26 mouse cellular contexts compared by ENCODE assay signal in the genomic region with DNA sequence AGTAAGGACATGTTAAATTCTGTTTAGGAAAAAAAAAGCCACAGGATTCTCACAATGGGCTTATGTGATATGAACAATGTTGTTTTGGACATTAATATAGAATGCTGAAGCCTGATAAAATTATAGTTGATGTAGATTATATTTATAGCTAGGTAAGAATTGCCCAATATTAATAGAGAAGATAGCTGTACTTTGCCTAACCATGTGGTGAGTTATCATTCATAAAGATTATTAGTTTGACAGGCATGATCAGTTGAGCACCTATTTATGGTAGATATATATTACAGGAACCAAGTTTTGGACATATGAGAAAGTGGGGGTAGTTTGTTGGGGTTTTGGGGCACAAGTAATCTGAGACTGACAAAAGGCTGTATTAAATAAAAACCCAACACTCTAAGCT. TPM values are rescaled to one million over a fixed set of nuclear protein-coding genes. Genes with fewer than 3 reads are reported as not detected.
DNase-seq lines count a peak whose midpoint lies in the region; ATAC-seq and TF ChIP-seq lines count a peak whose summit lies in the region.
"Had no signal": no experiment of that assay in that cellular context is flagged by ENCODE, and none has a peak within 500 bp of the region (broad histone marks: within the 10 kb centered on the region; RNA-seq: fewer than 3 reads in every experiment).

No protein-coding gene starts in this region.

- no peak for TF ChIP-seq RAD21 in MEL (IDR thresholded peaks at IDR 0.05; ENCODE audit: low read depth, low read length)

- H3K4me2 ChIP-seq in liver, embryonic 11.5 days: peak overlapping the region; percentile 26; the same call in 1 of the 2 replicates
- H3K4me2 ChIP-seq in liver, embryonic 12.5 days: peak overlapping the region; percentile 47
- H3K4me2 ChIP-seq in forebrain, embryonic 15.5 days (replicated peaks): no peak overlapping the region
- H3K4me2 ChIP-seq: embryonic facial prominence, embryonic 15.5 days; heart, embryonic 13.5 days; hindbrain, embryonic 12.5 days; neural tube, embryonic 12.5 days; stomach, embryonic 15.5 days had no signal

- no peak overlapping the region for H3K9ac ChIP-seq in liver, embryonic 11.5 days (ENCODE audit: low read depth, low read length)
- H3K9ac ChIP-seq in MEL (ENCODE audit: control insufficient read depth, low read depth, low read length, poor library complexity, severe bottlenecking): peak overlapping the region; percentile 75
- peak overlapping the region; percentile 53 for H3K9ac ChIP-seq in liver, embryonic 12.5 days
- no peak overlapping the region for H3K9ac ChIP-seq in forebrain, embryonic 15.5 days (replicated peaks)
- H3K9ac ChIP-seq: embryonic facial prominence, embryonic 15.5 days; heart, embryonic 13.5 days; hindbrain, embryonic 12.5 days; neural tube, embryonic 12.5 days; stomach, embryonic 15.5 days had no signal

- no peak for DNase-seq in liver, embryonic 11.5 days (ENCODE audit: low spot score)
- DNase-seq in liver (no peak), MEL (ENCODE audit: low read depth, low spot score) (peak; percentile 55)
- DNase-seq in embryonic facial prominence, embryonic 10.5 days (ENCODE audit: low spot score): no peak
- DNase-seq: adrenal gland, postnatal 10 days; cerebellum, adult 2 months; gastrocnemius, postnatal 14 days; heart, adult 18-20 months; kidney, postnatal 25 days; layer of hippocampus, postnatal 36 days; lung, adult 18-20 months; lung, postnatal 10 days; midbrain, embryonic 14.5 days; retina, postnatal 1 day; right cerebral cortex, postnatal 25 days had no signal

- H3K36me3 ChIP-seq in liver, embryonic 11.5 days (ENCODE audit: control insufficient read depth, insufficient read depth, low read length): no peaks in the 10 kb centered on the region
- peaks cover 0 to 51% of the 10 kb centered on the region in 2 experiments; a peak in 2 of 4 replicates for H3K36me3 ChIP-seq in MEL (ENCODE audit: control insufficient read depth in 1 of 2, insufficient read depth in 2 of 2, low read length in 2 of 2)
- H3K36me3 ChIP-seq in liver, embryonic 12.5 days: no peaks in the 10 kb centered on the region
- H3K36me3 ChIP-seq in macrophage (ENCODE audit: inconsistent target): no peaks in the 10 kb centered on the region
- H3K36me3 ChIP-seq in forebrain, embryonic 15.5 days: no peaks in the 10 kb centered on the region
- H3K36me3 ChIP-seq in embryonic facial prominence, embryonic 10.5 days (replicated peaks): no peaks in the 10 kb centered on the region
- H3K36me3 ChIP-seq: embryonic facial prominence, embryonic 15.5 days; heart, embryonic 13.5 days; hindbrain, embryonic 12.5 days; neural tube, embryonic 12.5 days; stomach, embryonic 15.5 days had no signal

- H3K27me3 ChIP-seq in liver, embryonic 11.5 days (replicated peaks; ENCODE audit: control insufficient read depth, insufficient read depth, low read length): no peaks in the 10 kb centered on the region
- no peaks in the 10 kb centered on the region for H3K27me3 ChIP-seq in MEL (ENCODE audit: control insufficient read depth in 1 of 2, insufficient read depth in 2 of 2, low read length in 2 of 2)
- no peaks in the 10 kb centered on the region for H3K27me3 ChIP-seq in liver, embryonic 12.5 days (replicated peaks)
- H3K27me3 ChIP-seq in forebrain, embryonic 15.5 days: no peaks in the 10 kb centered on the region
- no peaks in the 10 kb centered on the region for H3K27me3 ChIP-seq in embryonic facial prominence, embryonic 10.5 days (replicated peaks; ENCODE audit: low read depth, poor library complexity, severe bottlenecking)
- H3K27me3 ChIP-seq: embryonic facial prominence, embryonic 15.5 days; heart, embryonic 13.5 days; hindbrain, embryonic 12.5 days; neural tube, embryonic 12.5 days; stomach, embryonic 15.5 days had no signal

- H3K79me2 ChIP-seq in MEL (ENCODE audit: control insufficient read depth, insufficient read depth, low read length, poor library complexity): peaks cover 74% of the 10 kb centered on the region
- H3K79me2 ChIP-seq in macrophage (ENCODE audit: inconsistent target): peaks cover 100% of the 10 kb centered on the region

- TF ChIP-seq EP300 in MEL (IDR thresholded peaks at IDR 0.05; ENCODE audit: low read depth in 1 of 2, low read length in 2 of 2): peak in 1 of 2 experiments; percentile 63; a peak in 2 of 4 replicates

- H3K9me3 ChIP-seq in liver, embryonic 11.5 days (ENCODE audit: control insufficient read depth, low read length): no peaks in the 10 kb centered on the region
- no peaks in the 10 kb centered on the region for H3K9me3 ChIP-seq in MEL (replicated peaks; ENCODE audit: insufficient read depth, low read length)
- H3K9me3 ChIP-seq in liver, embryonic 12.5 days (replicated peaks): no peaks in the 10 kb centered on the region
- H3K9me3 ChIP-seq in forebrain, embryonic 15.5 days: no peaks in the 10 kb centered on the region
- no peaks in the 10 kb centered on the region for H3K9me3 ChIP-seq in embryonic facial prominence, embryonic 10.5 days
- H3K9me3 ChIP-seq: embryonic facial prominence, embryonic 15.5 days; heart, embryonic 13.5 days; hindbrain, embryonic 12.5 days; neural tube, embryonic 12.5 days; stomach, embryonic 15.5 days had no signal

- TF ChIP-seq POLR2A in MEL (IDR thresholded peaks at IDR 0.05; ENCODE audit: control insufficient read depth in 1 of 2, insufficient read depth in 1 of 2, low read depth in 1 of 2, low read length in 2 of 2, poor library complexity in 1 of 2): no peak

- peaks cover 39% of the 10 kb centered on the region for H3K4me1 ChIP-seq in liver, embryonic 11.5 days (replicated peaks; ENCODE audit: control insufficient read depth, insufficient read depth, low read length)
- peaks cover 30 to 32% of the 10 kb centered on the region in 2 experiments for H3K4me1 ChIP-seq in MEL (ENCODE audit: control insufficient read depth in 1 of 2, insufficient read depth in 2 of 2, low read length in 2 of 2)
- H3K4me1 ChIP-seq in liver, embryonic 12.5 days: peaks cover 77% of the 10 kb centered on the region
- no peaks in the 10 kb centered on the region for H3K4me1 ChIP-seq in forebrain, embryonic 15.5 days
- H3K4me1 ChIP-seq in embryonic facial prominence, embryonic 10.5 days: 0 out of 2 replicates have a peak, but pooled peaks cover 2% of the 10 kb centered on the region
- H3K4me1 ChIP-seq: hindbrain, embryonic 12.5 days; neural tube, embryonic 12.5 days had no signal

- TF ChIP-seq CTCF in MEL (IDR thresholded peaks at IDR 0.05 in 2 of 3, conservative IDR thresholded peaks at IDR 0.05 in 1 of 3; ENCODE audit: control insufficient read depth in 1 of 3, insufficient read depth in 1 of 3, low read depth in 2 of 3, low read length in 3 of 3, poor library complexity in 1 of 3, severe bottlenecking in 1 of 3): no peak

- H3K4me3 ChIP-seq in liver, embryonic 11.5 days (ENCODE audit: low read depth, low read length): no peak overlapping the region
- H3K4me3 ChIP-seq in MEL (ENCODE audit: control insufficient read depth in 1 of 2, insufficient read depth in 1 of 2, low read depth in 2 of 2, low read length in 2 of 2) (no peak overlapping the region; a peak in 1 of 4 replicates), macrophage (ENCODE audit: inconsistent target) (no peak overlapping the region)
- no peak overlapping the region for H3K4me3 ChIP-seq in liver, embryonic 12.5 days
- H3K4me3 ChIP-seq in forebrain, embryonic 15.5 days: no peak overlapping the region
- H3K4me3 ChIP-seq in embryonic facial prominence, embryonic 10.5 days: no peak overlapping the region
- H3K4me3 ChIP-seq: embryonic facial prominence, embryonic 15.5 days; heart, embryonic 13.5 days; hindbrain, embryonic 12.5 days; layer of hippocampus, adult 2 months; neural tube, embryonic 12.5 days; stomach, embryonic 15.5 days had no signal

- peak overlapping the region; percentile 72 for H3K27ac ChIP-seq in liver, embryonic 11.5 days (ENCODE audit: low read depth, low read length)
- H3K27ac ChIP-seq in MEL (ENCODE audit: control insufficient read depth, low read depth, low read length) (peak overlapping the region; percentile 100), macrophage (peak overlapping the region; percentile 97)
- peak overlapping the region; percentile 86 for H3K27ac ChIP-seq in liver, embryonic 12.5 days
- H3K27ac ChIP-seq in forebrain, embryonic 15.5 days (replicated peaks): no peak overlapping the region
- no peak overlapping the region for H3K27ac ChIP-seq in embryonic facial prominence, embryonic 10.5 days (replicated peaks)
- H3K27ac ChIP-seq: embryonic facial prominence, embryonic 15.5 days; hindbrain, embryonic 12.5 days; neural tube, embryonic 12.5 days had no signal

- ATAC-seq in liver, embryonic 11.5 days (replicated peaks; ENCODE audit: low FRiP score): no peak
- no peak for ATAC-seq in liver, embryonic 12.5 days
- ATAC-seq in forebrain, embryonic 15.5 days (replicated peaks): no peak
- ATAC-seq: forebrain, embryonic 16.5 days; intestine, postnatal 0 days had no signal

RNA-seq across cellular contexts. Expression of a gene that starts 39.3 kb away (rescaled TPM):
- 35.8 and 38.7 TPM in 2 replicates for polyA plus RNA-seq in liver, embryonic 11.5 days (2014; fragmentation: Nextera tagmentation; extraction: Ambion mirVana)
- total RNA-seq in MEL (2012; rRNA removed): 14.5 and 15.9 TPM in 2 replicates
- polyA plus RNA-seq in MEL (2012; ENCODE audit: insufficient read depth in 1 of 2, insufficient read length in 2 of 2, low read depth in 1 of 2, low replicate concordance in 2 of 2, missing spikeins in 1 of 2): 10 to 100 TPM; 22.1 to 87.6 TPM
- polyA plus RNA-seq in liver, embryonic 12.5 days (2016; fragmentation: Nextera tagmentation; extraction: Ambion mirVana): 22.4 and 23.5 TPM in 2 replicates
- 100 to 1,000 TPM in 2 of 26 experiments, 10 to 100 TPM in 24; 40.8 to 103 (median 73.2) TPM for total RNA-seq in macrophage (2018; cell fraction: chromatin; rRNA removed)
- 10 to 100 TPM; 32.3 to 55.0 (median 37.6) TPM for total RNA-seq in macrophage (2018; cell fraction: cytosol; rRNA removed)
- total RNA-seq in macrophage (2018; cell fraction: nucleus; rRNA removed): 10 to 100 TPM; 29.9 to 80.7 (median 44.3) TPM
- 29.1 to 84.4 TPM (median 35.1 TPM) in 3 replicates for polyA plus RNA-seq in macrophage (2018)
- polyA plus RNA-seq in forebrain, embryonic 15.5 days (2015; fragmentation: Nextera tagmentation; extraction: Ambion mirVana): 43.4 and 46.8 TPM in 2 replicates
- polyA plus RNA-seq in embryonic facial prominence, embryonic 10.5 days (2016; fragmentation: Nextera tagmentation; extraction: Ambion mirVana): 48.1 and 54.8 TPM in 2 replicates

RNA-seq across cellular contexts. Expression of a gene that starts 39.6 kb away (rescaled TPM):
- polyA plus RNA-seq in liver, embryonic 11.5 days (2014; fragmentation: Nextera tagmentation; extraction: Ambion mirVana): 22.7 and 25.3 TPM in 2 replicates
- total RNA-seq in MEL (2012; rRNA removed): 21.5 and 27.3 TPM in 2 replicates
- polyA plus RNA-seq in MEL (2012; ENCODE audit: insufficient read depth in 1 of 2, insufficient read length in 2 of 2, low read depth in 1 of 2, low replicate concordance in 2 of 2, missing spikeins in 1 of 2) (10 to 100 TPM; 24.2 to 43.1 TPM), macrophage (2018) (52.2 to 64.9 TPM (median 62.1 TPM) in 3 replicates)
- polyA plus RNA-seq in liver, embryonic 12.5 days (2016; fragmentation: Nextera tagmentation; extraction: Ambion mirVana): 18.9 and 21.2 TPM in 2 replicates
- 100 to 1,000 TPM in 10 of 26 experiments, 10 to 100 TPM in 16; 47.7 to 153 (median 95.3) TPM for total RNA-seq in macrophage (2018; cell fraction: chromatin; rRNA removed)
- 10 to 100 TPM; 48.3 to 92.7 (median 80.1) TPM for total RNA-seq in macrophage (2018; cell fraction: cytosol; rRNA removed)
- 100 to 1,000 TPM in 8 of 26 experiments, 10 to 100 TPM in 18; 57.1 to 163 (median 87.9) TPM for total RNA-seq in macrophage (2018; cell fraction: nucleus; rRNA removed)
- polyA plus RNA-seq in forebrain, embryonic 15.5 days (2015; fragmentation: Nextera tagmentation; extraction: Ambion mirVana): 3.3 and 3.7 TPM in 2 replicates
- polyA plus RNA-seq in embryonic facial prominence, embryonic 10.5 days (2016; fragmentation: Nextera tagmentation; extraction: Ambion mirVana): 5.4 and 5.9 TPM in 2 replicates

Comparison
In these comparisons a context has a peak if more than half of its experiments do, and no peak if none do; other contexts are left out.
1. H3K9ac ChIP-seq: peak in MEL (single experiment) and liver, embryonic 12.5 days (single experiment); none in liver, embryonic 11.5 days (single experiment) and forebrain, embryonic 15.5 days (single experiment).
2. H3K27ac ChIP-seq: peak in liver, embryonic 11.5 days (single experiment), MEL (single experiment), liver, embryonic 12.5 days (single experiment) and macrophage (single experiment); none in forebrain, embryonic 15.5 days (single experiment) and embryonic facial prominence, embryonic 10.5 days (single experiment).